Mouse (Mus musculus) limb, embryonic 14.5 days (tissue): Measurements from ENCODE around the gene Mtr. TPM values are rescaled to one million over a fixed set of nuclear protein-coding genes. Genes with fewer than 3 reads are reported as not detected.

ENCODE experiments used
- ATAC-seq: fragments of 200-750 bp; cut with Nextera tagmentation; 2 replicates; pipeline ENCODE4 v1.8.0; 2017; ENCODE audit warnings: low read depth, moderate number of reproducible peaks, moderate TSS enrichment; ENCODE audit not compliant: low FRiP score
- DNase-seq: peaks from one replicate; pipeline ENCODE4 v3.0.0-alpha.2; 2015; ENCODE audit warnings: low spot score
- H3K27ac ChIP-seq: fragments of 300-500 bp; sonication (generic); replicated peaks from 2 replicates; pipeline ENCODE4 v1.5.1; 2014; ENCODE audit warnings: low read depth, mild to moderate bottlenecking, low read length, moderate library complexity, mixed read lengths
- H3K27me3 ChIP-seq: fragments of 300-500 bp; sonication (generic); 2 replicates; pipeline ENCODE4 v1.6.1; 2014; ENCODE audit warnings: low read length, mixed read lengths; ENCODE audit not compliant: control insufficient read depth, insufficient read depth
- H3K36me3 ChIP-seq: fragments of 300-500 bp; sonication (generic); 2 replicates; pipeline ENCODE4 v1.6.1; 2014; ENCODE audit warnings: mild to moderate bottlenecking, low read length, moderate library complexity, mixed read lengths; ENCODE audit not compliant: control insufficient read depth, insufficient read depth
- H3K4me1 ChIP-seq: fragments of 300-500 bp; sonication (generic); 2 replicates; pipeline ENCODE4 v1.6.1; 2014; ENCODE audit warnings: antibody characterized with exemption, low read length, mixed read lengths; ENCODE audit not compliant: control insufficient read depth, insufficient read depth
- H3K4me2 ChIP-seq: fragments of 300-500 bp; sonication (generic); replicated peaks from 2 replicates; pipeline ENCODE4 v1.6.1; 2014; ENCODE audit warnings: low read depth, mild to moderate bottlenecking, low read length, moderate library complexity; ENCODE audit not compliant: severe bottlenecking
- H3K4me3 ChIP-seq: fragments of 300-500 bp; sonication (generic); replicated peaks from 2 replicates; pipeline ENCODE4 v1.5.1; 2014; ENCODE audit warnings: low read length
- H3K9ac ChIP-seq: fragments of 300-500 bp; sonication (generic); 2 replicates; pipeline ENCODE4 v1.6.1; 2014; ENCODE audit warnings: mild to moderate bottlenecking, low read depth, low read length, moderate library complexity; ENCODE audit not compliant: severe bottlenecking
- H3K9me3 ChIP-seq: fragments of 300-500 bp; sonication (generic); 2 replicates; pipeline ENCODE4 v1.6.1; 2016; ENCODE audit warnings: low read length; ENCODE audit not compliant: control insufficient read depth
- POLR2A ChIP-seq: fragments of 200-500 bp; IDR thresholded peaks from 2 replicates; pipeline ENCODE4 v1.8.0; 2012; ENCODE audit warnings: inconsistent platforms, mild to moderate bottlenecking, moderate library complexity, borderline replicate concordance; ENCODE audit not compliant: insufficient read depth, insufficient read length; ENCODE audit errors: extremely low read depth
- WGBS: fragments of 180-500 bp; shearing (Covaris S2); extraction: QIAGEN DNeasy Blood & Tissue Kit; methylation state at CpG from one replicate; pipeline ENCODE4 v1.1.7; 2014; 5-methylcytosine and 5-hydroxymethylcytosine counted together
- polyA plus RNA-seq, 2 experiments: library from polyadenylated mRNA; depleted of rRNA in 1 of 2; stranded (reverse) in 1 of 2; unstranded in 1 of 2; fragments of >200 nt; fragmentation: Nextera tagmentation in 1 of 2; extraction: Ambion mirVana in 1 of 2; gene quantifications; 2 replicates each; pipeline versions ENCODE4 v1.2.1 to v1.2.3; 2012 to 2014

Mtr gene
- polyA plus RNA-seq, 2 experiments, result 15.9 to 21.4 TPM

- 85% methylated on average over 4 of the region's 4 CpGs for WGBS
- Histone ChIP-seq H3K9ac (no peak overlapping the region), H3K27me3 (no peaks in the 10 kb centered on the region), H3K4me1 (no peaks in the 10 kb centered on the region), H3K4me3 (no peak overlapping the region), H3K27ac (no peak overlapping the region), H3K36me3 (no peaks in the 10 kb centered on the region), H3K4me2 (no peak overlapping the region), H3K9me3 (no peaks in the 10 kb centered on the region)
- no peak for TF ChIP-seq POLR2A
- no peak for ATAC-seq
- DNase-seq, result no peak
These were observed 16.3 kb upstream of the Mtr start for GRCm38 (mm10) chr13:12274220-12274619.

DNA sequence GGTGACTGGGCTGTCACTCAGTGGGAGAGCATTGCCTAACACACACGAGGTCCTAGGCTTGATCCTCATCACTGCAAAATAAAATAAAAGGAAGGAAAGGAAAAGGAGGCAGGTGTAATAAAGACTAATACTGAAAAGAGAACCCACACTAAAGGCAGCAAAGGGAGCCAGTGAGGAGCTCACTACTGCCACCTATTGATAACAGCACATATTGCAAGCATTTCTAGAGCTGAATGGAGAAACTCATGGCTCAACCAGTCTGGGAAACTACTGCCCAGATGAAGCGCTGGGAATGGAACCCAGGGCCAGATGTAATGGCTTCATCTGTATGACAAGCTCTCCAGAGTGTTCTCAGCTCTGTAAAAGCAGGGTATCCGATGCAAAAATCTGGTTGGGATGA lies 15.0 kb upstream of the Mtr start:
- TF ChIP-seq POLR2A, result no peak
- WGBS, result 45% methylated on average over 3 of the region's 3 CpGs
- no peaks in the 10 kb centered on the region for H3K36me3 ChIP-seq
- H3K9me3 ChIP-seq, result no peaks in the 10 kb centered on the region
- DNase-seq (no peak), ATAC-seq (no peak)
- no peaks in the 10 kb centered on the region for H3K27me3 ChIP-seq
- H3K4me2 ChIP-seq, result no peak overlapping the region
- no peak overlapping the region for H3K27ac ChIP-seq
- no peak overlapping the region for H3K4me3 ChIP-seq
- no peaks in the 10 kb centered on the region for H3K4me1 ChIP-seq
- no peak overlapping the region for H3K9ac ChIP-seq

GRCm38 (mm10) chr13:12267971-12268370 lies 10.1 kb upstream of the Mtr start:
- H3K4me1 ChIP-seq, result no peaks in the 10 kb centered on the region
- no peak for TF ChIP-seq POLR2A

GRCm38 (mm10) chr13:12267097-12267496 lies 9.2 kb upstream of the Mtr start:
- no peak overlapping the region for H3K4me2 ChIP-seq
- WGBS, result 53% methylated on average over 3 of the region's 3 CpGs
- H3K36me3 ChIP-seq, result no peaks in the 10 kb centered on the region
- no peak overlapping the region for H3K27ac ChIP-seq
- no peaks in the 10 kb centered on the region for H3K27me3 ChIP-seq
- ATAC-seq (no peak), DNase-seq (no peak)
- no peak overlapping the region for H3K4me3 ChIP-seq
- TF ChIP-seq POLR2A, result no peak
- no peak overlapping the region for H3K9ac ChIP-seq
- no peaks in the 10 kb centered on the region for H3K9me3 ChIP-seq
- H3K4me1 ChIP-seq, result no peaks in the 10 kb centered on the region

More at GRCm38 (mm10) chr13:12267971-12268370, 10.1 kb upstream of the Mtr start:
- Histone ChIP-seq H3K27me3 (no peaks in the 10 kb centered on the region), H3K9ac (no peak overlapping the region), H3K9me3 (no peaks in the 10 kb centered on the region), H3K27ac (no peak overlapping the region), H3K4me2 (no peak overlapping the region), H3K4me3 (no peak overlapping the region), H3K36me3 (no peaks in the 10 kb centered on the region)
- DNase-seq, result no peak
- ATAC-seq, result no peak
- 79% methylated on average over 3 of the region's 3 CpGs for WGBS

- Histone ChIP-seq H3K36me3 (no peaks in the 10 kb centered on the region), H3K9me3 (no peaks in the 10 kb centered on the region), H3K27ac (no peak overlapping the region), H3K4me1 (no peaks in the 10 kb centered on the region), H3K4me3 (no peak overlapping the region), H3K9ac (no peak overlapping the region), H3K27me3 (no peaks in the 10 kb centered on the region), H3K4me2 (no peak overlapping the region)
- ATAC-seq (no peak), DNase-seq (no peak)
- no peak for TF ChIP-seq POLR2A
- 74% methylated on average over 6 of the region's 6 CpGs for WGBS
These were observed 6.1 kb upstream of the Mtr start for GRCm38 (mm10) chr13:12263996-12264395.

DNA sequence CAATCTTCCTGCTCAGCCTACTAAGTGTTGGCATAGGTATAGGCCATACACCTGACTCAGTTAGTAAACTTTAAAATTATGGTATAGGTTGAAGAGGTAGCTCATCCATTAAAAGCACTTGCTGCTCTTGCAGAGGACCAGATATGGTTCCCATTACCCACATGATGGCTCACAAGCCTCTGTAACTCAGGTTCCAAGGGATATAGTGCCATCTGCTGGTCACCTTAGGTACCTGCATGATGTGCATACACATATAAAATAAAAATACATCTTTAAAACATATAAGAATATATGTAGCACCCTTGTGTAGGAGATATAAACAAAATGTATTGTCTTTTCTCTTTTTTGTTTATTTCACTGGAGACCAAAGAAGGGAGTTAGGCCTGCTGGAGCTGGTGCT lies 3.6 kb upstream of the Mtr start:
- Histone ChIP-seq H3K9me3 (no peaks in the 10 kb centered on the region), H3K4me3 (no peak overlapping the region), H3K4me1 (peaks cover 7% of the 10 kb centered on the region; the same call in 1 of the 2 replicates), H3K36me3 (no peaks in the 10 kb centered on the region), H3K9ac (no peak overlapping the region), H3K27me3 (no peaks in the 10 kb centered on the region), H3K4me2 (no peak overlapping the region), H3K27ac (no peak overlapping the region)
- no peak for DNase-seq
- ATAC-seq, result no peak
- TF ChIP-seq POLR2A, result no peak
